Mouse (Mus musculus) T-cell, adult 2 months (primary cell): ENCODE data around the gene Tmem92.
"Not testable (repeated sequence)": the region's sequence is repeated elsewhere in the genome, so short reads cannot be mapped to it uniquely, and the experiment has no call there.

Experiments
- DNase-seq: peaks from one replicate; pipeline ENCODE4 v3.0.0; 2022; ENCODE audit warnings: low spot score

Tmem92 gene

GRCm38 (mm10) chr11:94782603-94783002 lies at the start of gene Tmem92:
Gene Tmem92 (minus strand): TSS chr11:94782703.
- no peak for DNase-seq

- no peak for DNase-seq
Measured at GRCm38 (mm10) chr11:94828966-94829365, 46.5 kb upstream of the Tmem92 start.

GRCm38 (mm10) chr11:94819427-94819826 lies 36.9 kb upstream of the Tmem92 start:
- DNase-seq: not testable (repeated sequence)

- DNase-seq: not testable (repeated sequence)
Measured at GRCm38 (mm10) chr11:94818946-94819345, 36.4 kb upstream of the Tmem92 start.

GRCm38 (mm10) chr11:94811537-94811936 lies 29.0 kb upstream of the Tmem92 start:
- not testable (repeated sequence) for DNase-seq

- no peak for DNase-seq
Measured at GRCm38 (mm10) chr11:94791700-94792099, 9.2 kb upstream of the Tmem92 start.

GRCm38 (mm10) chr11:94785247-94785646 lies 2.7 kb upstream of the Tmem92 start:
- DNase-seq: peak; percentile 34

GRCm38 (mm10) chr11:94774887-94775497 lies 7.5 kb downstream of the Tmem92 start:
- no peak for DNase-seq

GRCm38 (mm10) chr11:94773851-94774250 lies 8.7 kb downstream of the Tmem92 start:
- DNase-seq: no peak

GRCm38 (mm10) chr11:94772363-94773055 lies 10.0 kb downstream of the Tmem92 start:
- no peak for DNase-seq

GRCm38 (mm10) chr11:94767241-94767640 lies 15.3 kb downstream of the Tmem92 start:
- DNase-seq: no peak

- DNase-seq: no peak
Measured at GRCm38 (mm10) chr11:94762775-94763174, 19.7 kb downstream of the Tmem92 start.

GRCm38 (mm10) chr11:94762281-94762680 lies 20.2 kb downstream of the Tmem92 start:
- no peak for DNase-seq

- DNase-seq: no peak
Measured at GRCm38 (mm10) chr11:94760799-94761198, 21.7 kb downstream of the Tmem92 start.

GRCm38 (mm10) chr11:94760364-94760763 lies 22.1 kb downstream of the Tmem92 start:
- DNase-seq: no peak

- DNase-seq: no peak
Measured at GRCm38 (mm10) chr11:94759916-94760315, 22.6 kb downstream of the Tmem92 start.

- no peak for DNase-seq
Measured at GRCm38 (mm10) chr11:94752946-94753713, 29.4 kb downstream of the Tmem92 start.

GRCm38 (mm10) chr11:94741732-94742272 lies 40.7 kb downstream of the Tmem92 start, which contains the start of gene Cdc34b:
Gene Cdc34b (plus strand): TSS chr11:94741782.
- DNase-seq: no peak

- DNase-seq: no peak
Measured at GRCm38 (mm10) chr11:94735746-94736145, 46.8 kb downstream of the Tmem92 start.

- peak; percentile 27 for DNase-seq
Measured at GRCm38 (mm10) chr11:94732773-94733172, 49.7 kb downstream of the Tmem92 start.

GRCm38 (mm10) chr11:94731229-94731628 lies 51.3 kb downstream of the Tmem92 start:
- no peak for DNase-seq

GRCm38 (mm10) chr11:94730261-94730660 lies 52.2 kb downstream of the Tmem92 start:
- DNase-seq: peak; percentile 36

- no peak for DNase-seq
Measured at GRCm38 (mm10) chr11:94729565-94729964, 52.9 kb downstream of the Tmem92 start.
